Mouse (Mus musculus): ENCODE data around the gene Mybl2.

- TF ChIP-seq POLR2A (IDR thresholded peaks at IDR 0.05; ENCODE audit: borderline replicate concordance, low read depth, low read length) = no peak
- no peak for TF ChIP-seq CTCF (IDR thresholded peaks at IDR 0.05; ENCODE audit: low read depth, low read length)
Measured at GRCm38 (mm10) chr2:163007299-163007698, 47.2 kb upstream of the Mybl2 start.

Measured in bone marrow macrophage, adult 2 months (primary cell).